Mouse (Mus musculus): ENCODE measurements around the gene Icam2. TPM values are rescaled to one million over a fixed set of nuclear protein-coding genes. Genes with fewer than 3 reads are reported as not detected.

Icam2 gene
- total and polyA plus RNA-seq, 3 experiments, result 49.6 to 82.7 TPM; not detected in 1

DNA sequence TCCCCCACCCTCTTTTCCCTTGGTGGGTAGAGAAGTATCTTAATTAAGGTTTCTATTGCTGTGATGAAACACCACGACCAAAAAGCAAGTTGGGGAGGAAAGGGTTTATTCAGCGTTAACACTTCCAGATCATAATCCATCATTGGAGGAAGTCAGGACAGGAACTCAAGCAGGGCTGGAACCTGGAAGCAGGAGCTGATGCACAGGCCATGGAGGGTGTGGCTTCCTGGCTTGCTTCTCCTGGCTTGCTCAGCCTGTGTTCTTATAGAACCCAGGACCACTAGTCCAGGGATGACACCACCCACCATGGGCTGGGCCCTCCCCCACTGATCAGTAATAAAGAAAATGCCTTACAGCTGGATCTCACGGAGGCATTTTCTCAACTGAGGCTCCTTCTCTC, 2.9 kb upstream of the Icam2 start:
- DNase-seq (ENCODE audit: low read depth, low spot score), result no peak
- Histone ChIP-seq H3K4me1 (ENCODE audit: control insufficient read depth in 1 of 2, insufficient read depth in 2 of 2, low read length in 2 of 2) (peaks cover 14 to 25% of the 10 kb centered on the region in 2 experiments), H3K27me3 (ENCODE audit: control insufficient read depth in 1 of 2, insufficient read depth in 2 of 2, low read length in 2 of 2) (no peaks in the 10 kb centered on the region), H3K4me3 (ENCODE audit: control insufficient read depth in 1 of 2, insufficient read depth in 1 of 2, low read depth in 2 of 2, low read length in 2 of 2) (no peak overlapping the region), H3K79me2 (ENCODE audit: control insufficient read depth, insufficient read depth, low read length, poor library complexity) (peaks cover 3% of the 10 kb centered on the region; the same call in 1 of the 2 replicates), H3K36me3 (ENCODE audit: control insufficient read depth in 1 of 2, insufficient read depth in 2 of 2, low read length in 2 of 2) (peaks cover 0 to 30% of the 10 kb centered on the region in 2 experiments; a peak in 2 of 4 replicates), H3K9ac (ENCODE audit: control insufficient read depth, low read depth, low read length, poor library complexity, severe bottlenecking) (no peak overlapping the region), H3K9me3 (replicated peaks; ENCODE audit: insufficient read depth, low read length) (no peaks in the 10 kb centered on the region), H3K27ac (ENCODE audit: control insufficient read depth, low read depth, low read length) (no peak overlapping the region)
- TF ChIP-seq MXI1 (IDR thresholded peaks at IDR 0.05; ENCODE audit: low read depth, low read length) (no peak), CTCF (IDR thresholded peaks at IDR 0.05 in 2 of 3, conservative IDR thresholded peaks at IDR 0.05 in 1 of 3; ENCODE audit: control insufficient read depth in 1 of 3, insufficient read depth in 1 of 3, low read depth in 2 of 3, low read length in 3 of 3, poor library complexity in 1 of 3, severe bottlenecking in 1 of 3) (no peak), MAZ (IDR thresholded peaks at IDR 0.05; ENCODE audit: low read depth, low read length) (no peak), ETS1 (IDR thresholded peaks at IDR 0.05; ENCODE audit: low read depth, low read length) (no peak), MAX (IDR thresholded peaks at IDR 0.05; ENCODE audit: low read length) (no peak), POLR2A (IDR thresholded peaks at IDR 0.05; ENCODE audit: control insufficient read depth in 1 of 2, insufficient read depth in 1 of 2, low read depth in 1 of 2, low read length in 2 of 2, poor library complexity in 1 of 2) (no peak), SIN3A (IDR thresholded peaks at IDR 0.05; ENCODE audit: low read length) (no peak), RAD21 (IDR thresholded peaks at IDR 0.05; ENCODE audit: low read depth, low read length) (no peak), MYC (IDR thresholded peaks at IDR 0.05; ENCODE audit: low read depth, low read length) (no peak), BHLHE40 (IDR thresholded peaks at IDR 0.05; ENCODE audit: borderline replicate concordance, low read depth, low read length) (no peak), USF1 (IDR thresholded peaks at IDR 0.05; ENCODE audit: low read depth, low read length) (no peak), NELFE (IDR thresholded peaks at IDR 0.05; ENCODE audit: low read depth, low read length) (no peak), TBP (IDR thresholded peaks at IDR 0.05; ENCODE audit: low read depth, low read length) (no peak), ZNF384 (IDR thresholded peaks at IDR 0.05; ENCODE audit: low read depth, low read length) (no peak), ZC3H11A (IDR thresholded peaks at IDR 0.05; ENCODE audit: low read depth, low read length) (no peak), ZKSCAN1 (IDR thresholded peaks at IDR 0.05; ENCODE audit: low read depth, low read length) (no peak), GABPA (IDR thresholded peaks at IDR 0.05; ENCODE audit: low read depth, low read length) (no peak), E2F4 (IDR thresholded peaks at IDR 0.05; ENCODE audit: borderline replicate concordance, low read depth, low read length) (no peak), MYB (IDR thresholded peaks at IDR 0.05; ENCODE audit: low read depth, low read length) (no peak), KAT2A (conservative IDR thresholded peaks at IDR 0.05; ENCODE audit: low read depth, low read length) (no peak)

DNA sequence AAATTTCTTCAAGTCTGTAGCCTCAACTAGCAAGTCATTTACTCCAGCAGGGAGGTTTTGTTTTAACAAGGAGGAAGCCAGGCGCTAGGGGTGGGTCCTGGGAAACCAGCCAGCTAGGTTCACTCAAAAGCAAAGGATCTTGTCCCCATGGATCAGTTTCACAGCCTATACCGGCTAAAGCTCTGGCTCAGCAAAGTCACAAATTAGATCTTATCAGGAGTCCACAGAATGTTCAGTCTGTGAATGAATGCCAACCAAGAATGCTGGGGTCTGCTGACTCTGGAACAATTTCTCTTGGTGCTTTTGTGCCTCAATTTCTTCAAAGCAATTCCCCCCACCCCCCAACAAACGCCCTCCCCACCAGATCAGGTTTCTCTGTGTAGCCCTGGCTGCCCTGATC, 1.7 kb upstream of the Icam2 start:
- TF ChIP-seq USF2 (IDR thresholded peaks at IDR 0.05; ENCODE audit: borderline replicate concordance in 1 of 2, insufficient read depth in 1 of 2, low read depth in 1 of 2, low read length in 2 of 2), result no peak
- 0 out of 2 replicates have a peak, but pooled peaks have one; percentile 37 for TF ChIP-seq TBP (IDR thresholded peaks at IDR 0.05; ENCODE audit: low read depth, low read length)
- TF ChIP-seq SIN3A (IDR thresholded peaks at IDR 0.05; ENCODE audit: low read length), result peak; percentile 16; the same call in 1 of the 2 replicates
- TF ChIP-seq EP300 (IDR thresholded peaks at IDR 0.05; ENCODE audit: low read depth in 1 of 2, low read length in 2 of 2), result 0 out of 4 replicates have a peak, but pooled peaks of 1 of the 2 experiments have one; percentile 12
- peak; percentile 50 for TF ChIP-seq GATA1 (IDR thresholded peaks at IDR 0.05; ENCODE audit: low read depth, low read length)
- no peak for TF ChIP-seq MAX (IDR thresholded peaks at IDR 0.05; ENCODE audit: low read length)
- H3K4me1 ChIP-seq (ENCODE audit: control insufficient read depth in 1 of 2, insufficient read depth in 2 of 2, low read length in 2 of 2), result peaks cover 16 to 29% of the 10 kb centered on the region in 2 experiments

More for the DNA sequence above, 1.7 kb upstream of the Icam2 start:
- Histone ChIP-seq H3K9ac (ENCODE audit: control insufficient read depth, low read depth, low read length, poor library complexity, severe bottlenecking) (no peak overlapping the region), H3K4me3 (ENCODE audit: control insufficient read depth in 1 of 2, insufficient read depth in 1 of 2, low read depth in 2 of 2, low read length in 2 of 2) (no peak overlapping the region), H3K79me2 (ENCODE audit: control insufficient read depth, insufficient read depth, low read length, poor library complexity) (peaks cover 3% of the 10 kb centered on the region), H3K9me3 (replicated peaks; ENCODE audit: insufficient read depth, low read length) (no peaks in the 10 kb centered on the region), H3K27me3 (ENCODE audit: control insufficient read depth in 1 of 2, insufficient read depth in 2 of 2, low read length in 2 of 2) (no peaks in the 10 kb centered on the region), H3K27ac (ENCODE audit: control insufficient read depth, low read depth, low read length) (peak overlapping the region; percentile 8; the same call in 1 of the 2 replicates), H3K36me3 (ENCODE audit: control insufficient read depth in 1 of 2, insufficient read depth in 2 of 2, low read length in 2 of 2) (peaks cover 0 to 33% of the 10 kb centered on the region in 2 experiments; a peak in 2 of 4 replicates)
- DNase-seq (ENCODE audit: low read depth, low spot score), result peak; percentile 72
